Mouse (Mus musculus) CH12.LX (cell line): ENCODE data around the gene Map7.

Source experiments
- CTCF ChIP-seq, 2 experiments: IDR thresholded peaks in 1 of 2; conservative IDR thresholded peaks in 1 of 2; 2 replicates each; pipeline ENCODE4 v1.5.1; 2011 to 2012; ENCODE audit warnings: low read depth in 2 of 2, low read length in 2 of 2, improper control_type of control experiment in 1 of 2, inconsistent platforms in 1 of 2, mild to moderate bottlenecking in 1 of 2, moderate library complexity in 1 of 2
- E2F4 ChIP-seq: IDR thresholded peaks from 2 replicates; pipeline ENCODE4 v1.6.1; 2011; ENCODE audit warnings: low read depth, low read length, improper control_type of control experiment; ENCODE audit not compliant: insufficient replicate concordance
- MEF2A ChIP-seq: IDR thresholded peaks from 2 replicates; pipeline ENCODE4 v1.6.1; 2014; ENCODE audit warnings: low read depth, mild to moderate bottlenecking, inconsistent platforms, low read length, improper control_type of control experiment, borderline replicate concordance
- MXI1 ChIP-seq: IDR thresholded peaks from 2 replicates; pipeline ENCODE4 v1.6.1; 2011; ENCODE audit warnings: mild to moderate bottlenecking, low read depth, low read length, improper control_type of control experiment
- POLR2A ChIP-seq: IDR thresholded peaks from 2 replicates; pipeline ENCODE4 v1.6.1; 2011; ENCODE audit warnings: low read depth, mild to moderate bottlenecking, improper control_type of control experiment, low read length
- TBP ChIP-seq: conservative IDR thresholded peaks from 2 replicates; pipeline ENCODE4 v1.6.1; 2011; ENCODE audit warnings: low read depth, low read length, improper control_type of control experiment
- USF2 ChIP-seq: conservative IDR thresholded peaks from 2 replicates; pipeline ENCODE4 v1.6.1; 2011; ENCODE audit warnings: low read depth, low read length, improper control_type of control experiment
- ZC3H11A ChIP-seq: IDR thresholded peaks from 2 replicates; pipeline ENCODE4 v1.6.1; 2012; ENCODE audit warnings: low read depth, mild to moderate bottlenecking, inconsistent platforms, low read length, improper control_type of control experiment

DNA sequence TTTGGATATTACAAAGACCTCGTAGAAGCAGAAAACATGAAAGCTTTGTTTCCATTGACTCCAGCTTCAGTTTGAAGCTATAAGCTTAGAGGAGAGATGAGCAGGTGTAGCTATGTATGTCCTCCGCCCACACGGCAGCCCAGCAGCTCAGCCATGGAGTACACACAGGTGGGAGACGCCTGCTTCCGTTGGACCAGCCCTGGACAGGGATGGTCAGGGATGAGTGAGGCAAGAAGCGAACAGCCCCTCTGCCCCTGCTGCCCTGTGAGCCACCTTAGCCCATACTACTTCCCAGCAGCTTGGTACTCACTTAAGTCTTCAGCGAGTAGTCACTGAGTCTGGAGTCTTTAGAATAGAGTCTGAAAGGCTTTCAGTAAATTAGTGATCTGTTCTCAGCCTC is 58.7 kb downstream of the Map7 start:
- TF ChIP-seq POLR2A, result no peak
- TF ChIP-seq MXI1, result no peak
- no peak for TF ChIP-seq E2F4
- TF ChIP-seq MEF2A, result no peak
- no peak for TF ChIP-seq CTCF (conservative IDR thresholded peaks at IDR 0.05 in 1 of 2, IDR thresholded peaks at IDR 0.05 in 1 of 2; ENCODE audit: low read depth in 2 of 2, low read length in 2 of 2)
- TF ChIP-seq TBP, result no peak
- no peak for TF ChIP-seq ZC3H11A
- no peak for TF ChIP-seq USF2
